In the genomic region with DNA sequence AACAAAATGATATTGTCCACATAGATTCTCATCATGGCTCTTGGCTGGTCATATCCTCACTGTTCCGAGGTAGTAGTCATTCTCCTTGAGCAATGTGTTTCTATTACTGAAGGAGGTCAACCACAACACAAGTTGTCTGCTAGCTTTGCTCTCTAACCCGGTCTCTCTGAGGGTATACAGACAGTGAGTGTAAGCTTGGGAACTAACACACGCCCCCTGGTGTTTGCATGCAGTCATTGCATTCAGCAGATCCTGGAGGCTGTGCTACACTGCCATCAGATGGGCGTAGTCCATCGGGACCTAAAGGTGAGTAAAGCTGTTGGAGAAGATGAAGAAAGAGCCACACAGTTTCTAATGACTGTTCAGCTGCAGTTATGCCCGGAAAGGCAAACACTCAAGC, we compare ENCODE assay signal across 7 mouse cellular contexts.
DNase-seq lines count a peak whose midpoint lies in the region; ATAC-seq lines count a peak whose summit lies in the region.

No protein-coding gene starts in this region.

- peak; percentile 74 to 75 for DNase-seq in adrenal gland, adult 18-20 months (ENCODE audit: low spot score in 2 of 2)
- peak; percentile 79 for DNase-seq in embryo, embryonic 11 days
- peak; percentile 48 to 65 for DNase-seq in gastrocnemius, postnatal 36 days
- DNase-seq in left cerebral cortex, postnatal 25 days (ENCODE audit: low spot score in 2 of 2) = peak; percentile 41 to 63
- peak; percentile 92 for DNase-seq in midbrain, embryonic 11.5 days (ENCODE audit: low spot score, missing footprints)
- DNase-seq in skeletal muscle tissue, adult 2 months (ENCODE audit: low read depth, low spot score) = peak; percentile 78

- no peak overlapping the region for H3K9ac ChIP-seq in intestine, embryonic 16.5 days (ENCODE audit: low read depth, low read length)
- H3K9ac ChIP-seq in midbrain, embryonic 11.5 days (ENCODE audit: low read length) = no peak overlapping the region

- H3K36me3 ChIP-seq in intestine, embryonic 16.5 days (ENCODE audit: control insufficient read depth, insufficient read depth, low read length) = no peaks in the 10 kb centered on the region
- H3K36me3 ChIP-seq in midbrain, embryonic 11.5 days (ENCODE audit: control insufficient read depth, insufficient read depth, low read length) = no peaks in the 10 kb centered on the region

- H3K4me2 ChIP-seq in intestine, embryonic 16.5 days (ENCODE audit: low read depth, low read length) = no peak overlapping the region
- no peak overlapping the region for H3K4me2 ChIP-seq in midbrain, embryonic 11.5 days

- intact Hi-C loops in gastrocnemius, postnatal 36 days (cut with DNase I) = loop anchor here (1.0 to 5.0 kb wide), 2 partner anchors 175 to 194 kb away; a partner anchor contains a TSS
- intact Hi-C loops in left cerebral cortex, postnatal 25 days (cut with DNase I) = loop anchor here (2.0 kb wide), 1 partner anchor 175 kb away; a partner anchor contains a TSS

- H3K4me3 ChIP-seq in intestine, embryonic 16.5 days (ENCODE audit: low read length) = no peak overlapping the region
- H3K4me3 ChIP-seq in midbrain, embryonic 11.5 days (ENCODE audit: low read depth, low read length) = no peak overlapping the region

- H3K4me1 ChIP-seq in intestine, embryonic 16.5 days (ENCODE audit: control insufficient read depth, insufficient read depth, low read length) = no peaks in the 10 kb centered on the region
- no peaks in the 10 kb centered on the region for H3K4me1 ChIP-seq in midbrain, embryonic 11.5 days (ENCODE audit: control insufficient read depth, insufficient read depth, low read length)

- H3K27ac ChIP-seq in intestine, embryonic 16.5 days (ENCODE audit: low read length) = no peak overlapping the region
- H3K27ac ChIP-seq in midbrain, embryonic 11.5 days (ENCODE audit: low read depth, low read length) = no peak overlapping the region

- ATAC-seq in intestine, embryonic 16.5 days = peak; percentile 97
- peak; percentile 97 for ATAC-seq in midbrain, embryonic 11.5 days (ENCODE audit: low FRiP score)

- WGBS in intestine, embryonic 16.5 days = 19% methylated on average over 6 of the region's 6 CpGs
- 29% methylated on average over 6 of the region's 6 CpGs for WGBS in midbrain, embryonic 11.5 days

- no peaks in the 10 kb centered on the region for H3K9me3 ChIP-seq in intestine, embryonic 16.5 days (ENCODE audit: control insufficient read depth, low read length)
- no peaks in the 10 kb centered on the region for H3K9me3 ChIP-seq in midbrain, embryonic 11.5 days (ENCODE audit: control insufficient read depth, low read length)

- no peaks in the 10 kb centered on the region for H3K27me3 ChIP-seq in intestine, embryonic 16.5 days (replicated peaks; ENCODE audit: control insufficient read depth, insufficient read depth, low read length)
- no peaks in the 10 kb centered on the region for H3K27me3 ChIP-seq in midbrain, embryonic 11.5 days (ENCODE audit: control insufficient read depth, insufficient read depth, low read length)
